Mouse (Mus musculus): Measurements from ENCODE around the gene Ptger4. TPM values are rescaled to one million over a fixed set of nuclear protein-coding genes. Genes with fewer than 3 reads are reported as not detected.

Gene Ptger4
- total and polyA plus RNA-seq, 2 experiments from 2014 or later: 3.0 to 5.0 TPM

GRCm38 (mm10) chr15:5157386-5157785 lies 86.6 kb downstream of the Ptger4 start:
- Histone ChIP-seq H3K9me3 (replicated peaks; ENCODE audit: control insufficient read depth, low read length) (no peaks in the 10 kb centered on the region), H3K27ac (ENCODE audit: low read depth) (no peak overlapping the region), H3K36me3 (replicated peaks; ENCODE audit: control insufficient read depth, insufficient read depth, low read length) (no peaks in the 10 kb centered on the region; the same call in 1 of the 2 replicates), H3K27me3 (ENCODE audit: control insufficient read depth, insufficient read depth, low read length) (no peaks in the 10 kb centered on the region), H3K4me2 (ENCODE audit: low read depth, low read length) (no peak overlapping the region), H3K9ac (replicated peaks; ENCODE audit: low read depth, low read length) (no peak overlapping the region), H3K4me3 (ENCODE audit: low read depth, low read length) (no peak overlapping the region), H3K4me1 (ENCODE audit: control insufficient read depth, insufficient read depth) (peaks cover 8% of the 10 kb centered on the region; the same call in 1 of the 2 replicates)
- 22% methylated on average over 1 of the region's 1 CpGs for WGBS
- ATAC-seq (ENCODE audit: insufficient read depth, low read depth) (no peak), DNase-seq (ENCODE audit: low spot score) (no peak)
- TF ChIP-seq CTCF (IDR thresholded peaks at IDR 0.05; ENCODE audit: low read depth): no peak
- TF ChIP-seq EP300 (IDR thresholded peaks at IDR 0.05; ENCODE audit: low read depth): no peak

Other genes starting within 250 kb of the Ptger4 start
- gene C7, start 180.4 kb downstream of the Ptger4 start, total RNA-seq (2014; rRNA removed; ENCODE audit: low replicate concordance): 0.15 TPM in 1 of 2 replicates, not detected in the other
- 0.05 TPM in 1 of 2 replicates, not detected in the other for gene C7, start 180.4 kb downstream of the Ptger4 start, polyA plus RNA-seq (2015; fragmentation: Nextera tagmentation; extraction: Ambion mirVana)
- 1.8 and 2.2 TPM in 2 replicates for gene Card6, start 135.6 kb downstream of the Ptger4 start, total RNA-seq (2014; rRNA removed; ENCODE audit: low replicate concordance)
- 1.7 and 1.8 TPM in 2 replicates for gene Card6, start 135.6 kb downstream of the Ptger4 start, polyA plus RNA-seq (2015; fragmentation: Nextera tagmentation; extraction: Ambion mirVana)
- 154 and 164 TPM in 2 replicates for gene Rpl37, start 127.5 kb downstream of the Ptger4 start, total RNA-seq (2014; rRNA removed; ENCODE audit: low replicate concordance)
- 374 and 392 TPM in 2 replicates for gene Rpl37, start 127.5 kb downstream of the Ptger4 start, polyA plus RNA-seq (2015; fragmentation: Nextera tagmentation; extraction: Ambion mirVana)
- 11.6 and 15.5 TPM in 2 replicates for gene Prkaa1, start 100.3 kb downstream of the Ptger4 start, total RNA-seq (2014; rRNA removed; ENCODE audit: low replicate concordance)
- 9.8 and 10.0 TPM in 2 replicates for gene Prkaa1, start 100.3 kb downstream of the Ptger4 start, polyA plus RNA-seq (2015; fragmentation: Nextera tagmentation; extraction: Ambion mirVana)
- gene Ttc33, start 58.7 kb downstream of the Ptger4 start, total RNA-seq (2014; rRNA removed; ENCODE audit: low replicate concordance): 13.3 and 33.6 TPM in 2 replicates
- 32.9 and 35.7 TPM in 2 replicates for gene Ttc33, start 58.7 kb downstream of the Ptger4 start, polyA plus RNA-seq (2015; fragmentation: Nextera tagmentation; extraction: Ambion mirVana)

Data from heart, postnatal 0 days (tissue).